Mouse (Mus musculus) heart, adult 11 months (tissue): ENCODE data around the gene Aqp9.
A peak's percentile ranks its signal among the peaks of the same experiment; 100 is the strongest.

Source experiments
- DNase-seq: peaks from one replicate; pipeline ENCODE4 v3.0.0; 2022

Aqp9 gene

DNA sequence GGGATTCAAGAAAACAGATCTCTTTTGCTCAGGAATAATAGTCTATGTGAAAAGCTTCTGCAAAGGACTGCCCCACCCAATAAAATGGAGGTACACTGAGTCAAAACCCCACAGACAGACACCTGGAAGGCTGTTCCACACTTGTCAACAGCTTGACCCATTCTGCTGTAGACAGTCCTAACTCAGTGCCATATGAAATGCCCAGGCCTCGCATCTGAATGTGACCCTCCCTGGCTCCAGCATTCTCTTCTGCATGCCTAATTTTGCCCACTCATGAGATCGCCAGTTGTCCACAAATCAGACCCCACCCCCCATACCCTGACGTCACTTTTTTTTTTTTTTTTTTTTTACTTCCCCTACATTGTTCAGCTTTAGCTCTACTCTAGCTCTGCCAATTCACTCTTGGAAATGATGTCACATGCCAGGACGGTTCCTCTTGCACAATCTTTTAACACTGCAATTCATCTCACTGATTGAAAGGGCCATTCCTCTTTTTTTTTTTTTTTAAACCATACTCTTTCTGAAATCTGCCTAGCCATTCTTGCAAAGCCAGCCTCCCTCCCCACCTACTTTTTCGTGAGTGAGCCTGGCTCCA is 1.5 kb downstream of the Aqp9 start:
- DNase-seq: peak; percentile 94

DNA sequence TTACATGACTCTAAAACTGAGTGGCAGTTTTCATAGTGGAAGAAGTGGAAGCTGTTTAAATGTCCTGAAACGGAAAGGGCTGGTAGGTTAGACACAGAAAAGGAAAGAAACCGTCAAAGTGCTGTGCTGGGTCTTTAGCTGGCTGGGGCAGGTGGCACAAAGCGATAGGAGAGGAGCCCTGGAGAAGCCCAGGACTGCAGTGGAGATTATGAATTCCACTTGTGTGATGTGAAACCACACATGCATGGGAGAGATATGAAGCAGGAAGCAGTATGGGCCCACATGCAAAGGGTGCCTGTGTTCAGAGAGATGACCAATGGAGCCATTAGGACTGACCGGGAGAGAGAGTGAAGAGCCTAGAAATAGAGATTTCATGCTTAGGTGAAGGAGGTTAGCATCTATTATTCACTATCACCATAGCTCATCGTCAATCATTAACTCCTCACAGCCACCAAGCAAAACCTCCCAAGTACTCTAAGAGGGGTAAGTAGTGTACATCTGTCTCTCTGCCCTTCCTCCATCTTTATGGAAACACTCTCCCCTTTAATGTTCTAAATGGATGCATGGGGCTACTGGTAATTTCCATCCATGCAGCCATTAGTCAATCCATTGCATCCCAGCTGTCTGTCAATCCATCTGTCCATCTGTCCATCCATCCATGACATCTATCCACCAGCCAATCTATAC is 2.3 kb downstream of the Aqp9 start:
- DNase-seq: peak; percentile 59

GRCm38 (mm10) chr9:71165510-71165909 is 3.0 kb downstream of the Aqp9 start:
- peak; percentile 64 for DNase-seq

- DNase-seq: peak; percentile 85
Measured at GRCm38 (mm10) chr9:71165061-71165460, 3.4 kb downstream of the Aqp9 start.

DNA sequence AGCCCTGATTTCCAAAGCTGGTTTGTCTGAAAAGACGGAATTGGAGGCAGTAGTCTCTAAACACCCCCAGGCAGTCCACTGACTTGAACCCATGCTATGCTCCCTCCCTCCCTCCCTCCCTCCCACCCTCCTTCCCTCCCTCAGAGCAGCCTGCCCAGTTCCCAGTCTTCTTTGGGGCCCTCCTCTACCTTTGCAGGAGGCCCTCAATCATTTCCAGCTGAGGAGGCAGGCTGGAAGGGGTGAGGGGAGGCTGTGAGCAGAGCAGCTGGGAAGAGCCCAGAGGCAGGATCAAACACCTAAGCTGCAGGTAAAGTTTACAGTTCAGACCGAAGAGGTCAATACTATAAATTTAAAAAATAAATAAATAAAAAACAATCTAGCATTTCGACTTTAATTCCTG is 4.1 kb downstream of the Aqp9 start:
- peak; percentile 49 for DNase-seq

DNA sequence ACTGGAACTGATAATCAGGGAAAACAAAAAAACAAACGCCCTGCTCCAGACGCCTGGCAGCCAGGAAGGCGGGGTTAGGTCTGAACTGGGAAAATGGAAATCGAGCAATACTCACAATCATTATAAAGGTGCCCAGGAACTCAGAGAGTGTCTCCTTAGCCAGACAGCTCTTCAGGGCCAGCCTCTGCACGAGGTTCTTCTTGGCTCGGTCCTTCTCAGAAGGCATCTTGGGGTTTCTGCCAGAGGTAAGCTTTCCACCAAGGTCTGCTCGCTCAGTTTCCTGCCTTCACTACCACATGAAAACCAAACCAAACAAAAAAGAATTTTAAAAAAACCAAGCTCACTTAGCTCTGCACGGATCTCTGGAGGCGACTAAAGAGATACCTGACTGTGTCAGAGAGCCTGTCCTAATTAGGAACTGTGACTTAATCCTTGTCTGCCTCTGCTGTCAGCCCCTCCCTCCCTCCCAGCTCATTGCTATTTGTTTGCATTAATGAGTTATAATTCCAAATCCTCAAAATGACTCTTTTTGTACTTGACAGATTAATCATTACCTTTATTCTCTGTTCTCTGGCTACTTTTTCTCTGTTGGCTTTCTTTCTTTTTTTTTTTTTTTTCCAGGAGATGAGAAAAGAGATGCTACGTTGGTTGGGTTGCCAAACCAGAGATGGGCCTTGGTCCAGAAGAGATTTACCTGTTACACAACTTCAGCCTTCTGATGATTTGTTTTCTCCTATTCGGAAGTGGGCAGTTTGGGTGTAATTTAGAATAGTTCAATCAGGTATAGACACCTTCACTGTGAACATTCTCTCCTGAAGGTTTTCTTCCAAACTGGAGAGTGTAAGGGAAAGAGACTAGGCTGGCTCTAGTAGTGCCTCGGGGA is 5.4 kb downstream of the Aqp9 start:
- DNase-seq: peak; percentile 60

- peak; percentile 53 for DNase-seq
Measured at GRCm38 (mm10) chr9:71162131-71162857, 6.2 kb downstream of the Aqp9 start.

DNA sequence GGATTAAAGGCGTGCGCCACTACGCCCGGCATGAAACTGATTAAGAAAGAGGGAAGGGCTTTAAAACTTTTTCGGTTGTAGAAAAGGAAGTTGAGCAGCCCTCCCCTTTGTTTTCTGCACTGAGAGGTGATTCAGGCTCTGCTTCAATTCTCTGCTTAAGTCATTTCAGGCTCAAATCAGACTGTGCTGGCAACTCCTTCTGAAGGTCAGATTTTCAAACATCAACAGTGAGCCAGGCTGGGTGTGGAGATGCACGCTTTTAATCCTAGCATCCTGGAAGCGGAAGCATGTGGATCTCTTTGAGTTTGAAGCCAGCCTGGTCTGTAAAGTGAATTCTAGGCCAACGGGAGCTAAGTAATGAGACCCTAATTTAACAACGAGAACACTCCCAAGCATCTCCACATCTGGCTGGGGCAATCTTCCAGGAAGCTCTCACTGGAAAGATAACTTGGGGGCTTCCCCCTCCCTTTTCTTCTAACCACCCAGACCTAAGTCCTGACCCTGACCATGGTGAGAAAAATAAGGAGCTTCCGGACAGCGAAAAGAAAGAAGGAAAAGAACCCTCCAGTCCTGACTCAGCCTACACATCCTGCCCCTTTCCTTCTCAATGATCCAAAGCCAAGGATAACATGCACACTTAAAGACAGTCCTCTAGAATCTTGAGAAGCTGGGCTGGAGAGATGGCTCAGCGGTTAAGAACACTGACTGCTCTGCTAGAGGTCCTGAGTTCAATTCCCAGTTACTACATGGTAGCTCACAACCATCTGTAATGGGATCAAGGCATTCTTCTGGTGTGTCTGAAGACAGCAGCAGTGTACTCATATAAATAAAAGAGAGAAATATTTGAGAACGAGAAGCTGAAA is 7.4 kb downstream of the Aqp9 start:
- DNase-seq: peak; percentile 34

DNA sequence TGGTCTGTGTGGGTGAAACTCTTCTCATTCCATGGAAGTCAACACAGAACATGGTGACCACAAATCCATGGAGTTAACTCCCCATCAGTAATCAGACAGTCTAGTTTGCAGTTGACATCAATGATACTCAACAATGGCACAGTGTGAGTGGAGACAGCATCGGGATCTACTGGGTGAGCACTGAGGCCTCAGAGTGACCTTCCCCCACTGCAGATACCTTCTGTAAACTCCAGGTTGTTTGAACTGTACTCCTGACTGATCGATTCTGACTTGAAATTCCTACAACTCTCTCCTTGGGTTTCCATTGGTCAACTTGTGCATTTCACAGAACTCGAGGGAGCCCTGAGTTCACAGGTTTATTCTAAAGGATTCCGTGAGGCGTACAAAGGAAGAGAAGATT is 8.8 kb downstream of the Aqp9 start:
- peak; percentile 28 for DNase-seq

DNA sequence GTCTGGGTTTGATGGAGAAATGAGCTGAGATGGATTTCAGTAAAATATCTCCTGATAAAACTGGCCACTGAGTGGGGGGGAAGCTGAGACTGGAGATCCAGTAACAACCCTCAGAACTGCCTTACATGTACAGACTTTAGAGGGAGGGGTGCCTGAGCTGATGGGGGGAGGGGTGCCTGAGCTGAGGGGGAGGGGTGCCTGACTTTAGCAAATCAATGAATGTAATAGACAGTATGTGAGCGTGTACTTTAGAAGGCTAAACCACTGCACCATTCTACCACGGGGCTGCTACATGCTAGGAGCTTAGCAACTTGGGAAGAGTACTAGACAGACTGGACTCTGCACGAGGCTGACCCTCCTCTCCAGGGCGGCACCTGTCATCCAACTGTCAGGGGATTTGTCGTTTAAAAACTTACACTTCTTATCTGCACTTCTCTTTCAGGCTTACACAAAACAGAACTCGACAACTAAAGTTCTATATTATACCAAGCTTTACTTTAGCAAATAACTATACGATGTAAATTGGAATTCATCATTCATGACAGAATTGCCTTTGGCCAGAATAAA is 9.3 kb downstream of the Aqp9 start:
- DNase-seq: peak; percentile 49

GRCm38 (mm10) chr9:71157921-71158646 is 10.4 kb downstream of the Aqp9 start:
- peak; percentile 68 for DNase-seq

DNA sequence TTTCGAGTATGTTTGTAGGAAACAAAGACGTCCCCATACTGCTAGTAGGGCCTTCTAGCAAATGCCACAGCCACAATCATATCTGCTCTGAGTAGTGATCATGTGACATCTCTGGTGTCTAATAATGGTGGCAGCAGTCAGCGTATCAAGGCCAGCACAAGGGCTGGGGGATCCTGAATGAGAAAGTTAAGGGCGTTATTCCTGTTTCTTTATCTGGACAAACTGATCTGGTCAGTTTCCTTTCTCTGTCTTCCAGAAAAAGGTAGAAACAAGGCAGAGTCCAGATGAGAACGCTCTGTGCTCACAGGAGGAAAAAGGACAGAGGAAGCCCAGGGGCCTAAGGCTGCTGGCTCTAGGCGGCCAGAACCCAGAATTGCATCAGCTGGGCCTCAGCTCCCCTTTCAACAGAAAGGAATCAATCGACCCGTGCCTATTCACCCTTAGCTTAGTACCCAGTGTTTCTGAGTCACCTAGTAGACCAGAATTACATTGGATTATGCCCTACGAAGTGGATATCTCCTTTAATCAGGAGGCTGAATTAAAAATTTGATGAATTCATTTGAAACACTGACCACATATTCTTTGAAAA is 11.9 kb downstream of the Aqp9 start:
- DNase-seq: peak; percentile 49

- peak; percentile 72 for DNase-seq
Measured at GRCm38 (mm10) chr9:71155399-71156005, 13.0 kb downstream of the Aqp9 start.

GRCm38 (mm10) chr9:71151386-71151785 is 17.1 kb downstream of the Aqp9 start:
- DNase-seq: peak; percentile 15

DNA sequence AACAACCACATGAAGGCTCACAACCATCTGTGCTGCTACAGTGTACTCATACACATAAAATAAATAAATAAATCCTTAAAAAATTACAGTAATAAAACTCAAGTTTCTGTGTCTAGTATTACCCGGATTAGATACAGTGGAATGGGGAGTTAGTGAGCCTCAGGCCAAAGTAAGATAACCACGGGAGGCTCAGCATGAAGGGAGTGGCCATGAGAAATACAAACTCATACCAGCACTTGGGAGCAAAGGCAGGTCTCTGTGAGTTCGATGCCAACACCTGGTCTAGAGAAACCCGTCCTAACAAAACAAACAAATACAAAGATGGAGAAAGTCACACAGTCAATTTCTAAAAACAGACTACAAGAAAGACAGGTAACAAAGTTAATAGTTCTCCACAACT is 18.3 kb downstream of the Aqp9 start:
- DNase-seq: peak; percentile 4

DNA sequence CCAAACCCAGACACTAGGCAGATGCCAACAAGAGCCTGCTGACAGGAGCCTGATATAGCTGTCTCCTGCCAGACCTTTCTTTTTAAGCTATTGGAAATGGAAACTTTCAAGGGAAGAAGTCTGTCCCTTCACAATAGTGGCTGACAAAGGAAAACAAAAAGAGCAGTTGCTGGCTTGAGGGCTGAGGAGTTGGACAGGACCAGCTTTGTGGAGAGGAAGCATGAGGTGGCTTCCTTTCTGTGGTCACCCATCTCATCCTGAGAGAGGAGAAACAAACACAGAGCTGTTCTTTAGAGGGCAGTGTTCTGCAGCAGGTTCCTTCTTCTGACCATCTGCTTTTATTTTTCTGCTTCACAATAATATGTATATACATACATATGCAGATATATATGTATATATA is 19.6 kb downstream of the Aqp9 start:
- DNase-seq: peak; percentile 84

- DNase-seq: peak; percentile 40
Measured at GRCm38 (mm10) chr9:71146210-71146609, 22.3 kb downstream of the Aqp9 start.

GRCm38 (mm10) chr9:71140205-71140604 is 28.3 kb downstream of the Aqp9 start:
- DNase-seq: peak; percentile 35

DNA sequence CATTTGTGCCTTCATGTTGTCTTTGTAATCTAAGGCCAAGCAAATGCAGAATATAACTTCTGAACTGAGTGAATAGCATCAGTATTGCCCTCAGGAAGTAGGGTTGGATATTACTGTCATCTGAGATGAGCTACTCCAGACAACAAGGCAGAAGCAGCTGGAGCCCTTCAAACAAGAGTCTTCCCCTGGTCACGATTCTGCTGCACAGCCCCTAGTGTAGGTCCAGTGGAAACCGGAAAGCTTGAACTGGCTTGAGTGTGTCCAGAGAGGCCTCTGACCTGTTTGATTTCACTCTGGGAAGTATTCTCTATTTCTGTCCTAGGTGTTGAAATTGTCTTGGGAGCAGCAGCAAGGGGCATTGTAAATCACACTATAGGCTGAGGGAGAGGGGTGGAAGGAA is 29.5 kb downstream of the Aqp9 start:
- peak; percentile 76 for DNase-seq
